Mouse (Mus musculus): Measurements from ENCODE around the gene Atp6v0a1. TPM values are rescaled to one million over a fixed set of nuclear protein-coding genes. Genes with fewer than 3 reads are reported as not detected.
"Not testable (repeated sequence)": the region's sequence is repeated elsewhere in the genome, so short reads cannot be mapped to it uniquely, and the experiment has no call there.

Atp6v0a1 gene
- polyA plus RNA-seq, 1 experiment from 2014 or later, result 157 TPM

- H3K36me3 ChIP-seq; ATAC-seq (ENCODE audit: low FRiP score, low read depth): not testable (repeated sequence)
Measured at GRCm38 (mm10) chr11:101001875-101002552, 7.2 kb upstream of the Atp6v0a1 start.

DNA sequence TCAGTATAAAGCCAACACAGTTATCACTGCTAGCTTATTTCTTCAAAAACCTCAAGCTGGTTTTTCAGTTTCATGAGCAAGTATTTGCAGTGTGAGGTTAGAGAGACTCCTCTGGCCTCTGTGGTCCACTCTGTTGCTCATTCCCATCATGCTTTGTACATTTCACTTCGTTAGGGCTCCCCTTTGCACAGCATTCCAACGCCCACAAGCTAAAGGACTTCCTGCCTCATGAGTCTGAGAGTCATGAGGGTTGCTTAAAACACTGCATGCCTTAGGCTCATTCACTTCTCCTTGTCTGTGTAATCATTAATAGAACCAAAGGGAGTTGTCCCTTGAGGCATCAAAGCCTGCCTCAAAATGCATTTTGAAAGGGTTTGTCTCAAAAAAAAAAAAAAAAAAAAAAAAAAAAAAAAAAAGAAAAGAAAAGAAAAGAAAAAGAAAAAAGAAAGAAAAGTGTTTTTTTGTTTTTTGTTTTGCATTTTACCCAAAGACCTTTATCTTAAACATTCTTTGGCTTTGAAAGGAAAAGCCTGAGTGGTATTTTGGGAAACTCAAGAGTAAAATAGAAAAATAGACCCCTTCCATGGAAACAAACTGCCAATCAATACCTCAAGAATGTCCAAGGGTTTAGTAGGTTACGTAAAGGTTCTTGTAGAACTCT is 6.1 kb upstream of the Atp6v0a1 start:
- WGBS, result 36% methylated on average over 3 of the region's 3 CpGs
- H3K27ac ChIP-seq (replicated peaks), result no peak overlapping the region
- no peak for ATAC-seq (ENCODE audit: low FRiP score, low read depth)
- no peak overlapping the region for H3K4me3 ChIP-seq
- H3K9me3 ChIP-seq, result no peaks in the 10 kb centered on the region
- no peak overlapping the region for H3K4me2 ChIP-seq
- H3K4me1 ChIP-seq (replicated peaks), result peaks cover 1% of the 10 kb centered on the region
- no peak overlapping the region for H3K9ac ChIP-seq
- H3K36me3 ChIP-seq, result no peaks in the 10 kb centered on the region
- no peaks in the 10 kb centered on the region for H3K27me3 ChIP-seq

More at GRCm38 (mm10) chr11:101001875-101002552, 7.2 kb upstream of the Atp6v0a1 start:
- H3K27ac ChIP-seq (replicated peaks); H3K4me2 ChIP-seq; H3K9me3 ChIP-seq; H3K27me3 ChIP-seq; H3K9ac ChIP-seq; H3K4me1 ChIP-seq (replicated peaks); H3K4me3 ChIP-seq: not testable (repeated sequence)
- WGBS, result 91% methylated on average over 4 of the region's 6 CpGs

DNA sequence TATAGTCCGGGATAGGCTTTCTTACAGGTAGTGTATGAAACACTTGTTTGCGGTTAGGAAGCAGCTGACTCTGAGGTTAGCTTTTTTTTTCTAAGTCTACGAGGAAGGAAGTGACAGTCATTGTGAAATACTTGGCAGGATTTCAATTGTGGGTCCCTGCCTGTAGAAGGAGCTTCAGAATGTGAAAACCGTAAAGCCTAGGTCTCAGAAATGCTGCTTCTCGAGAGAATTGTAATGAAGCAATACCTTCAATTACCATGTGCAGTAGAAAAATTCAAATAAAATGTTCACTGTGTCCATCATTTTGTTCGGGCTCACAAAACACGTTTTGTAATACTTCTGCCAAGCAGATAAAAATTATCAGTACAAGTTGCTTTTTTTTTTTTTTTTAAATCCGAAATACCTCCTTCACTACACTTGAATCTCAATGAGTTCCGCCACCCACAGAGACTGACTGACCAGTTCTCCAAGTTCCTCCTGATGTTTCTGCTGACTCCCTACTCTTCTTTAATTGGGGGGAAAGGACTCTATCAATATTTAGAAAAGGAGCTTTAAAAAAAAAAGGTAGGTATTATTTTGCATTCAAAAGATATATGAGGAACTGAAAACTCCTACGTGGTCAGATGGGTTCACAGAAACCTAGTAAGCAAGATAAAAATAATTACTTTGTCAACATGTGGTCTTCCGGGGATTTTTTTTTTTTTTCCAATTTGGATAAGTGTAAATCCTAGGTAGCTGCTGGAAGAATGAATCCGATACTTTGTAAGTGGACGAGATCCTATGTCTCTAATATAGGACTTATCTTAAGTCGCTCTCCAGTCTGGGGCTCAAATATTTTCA is 826 bp upstream of the Atp6v0a1 start:
- 0 out of 2 replicates have a peak, but pooled peaks cover 5% of the 10 kb centered on the region for H3K36me3 ChIP-seq
- H3K9ac ChIP-seq, result peak overlapping the region; percentile 36
- peaks cover 35% of the 10 kb centered on the region for H3K4me1 ChIP-seq (replicated peaks)
- ATAC-seq (ENCODE audit: low FRiP score, low read depth), result no peak
- peak overlapping the region; percentile 87 for H3K27ac ChIP-seq (replicated peaks)
- H3K4me2 ChIP-seq, result peak overlapping the region; percentile 57
- H3K4me3 ChIP-seq, result peak overlapping the region; percentile 59
- 44% methylated on average over 14 of the region's 14 CpGs for WGBS
- H3K9me3 ChIP-seq, result no peaks in the 10 kb centered on the region
- H3K27me3 ChIP-seq, result no peaks in the 10 kb centered on the region

- WGBS, result 6% methylated on average over 29 of the region's 29 CpGs
- ATAC-seq (ENCODE audit: low FRiP score, low read depth), result peak; percentile 16; the same call in 1 of the 2 replicates
- H3K4me3 ChIP-seq, result peak overlapping the region; percentile 59
Measured at GRCm38 (mm10) chr11:101009888-101010784, 884 bp downstream of the Atp6v0a1 start.

GRCm38 (mm10) chr11:101011641-101012040 is 2.4 kb downstream of the Atp6v0a1 start:
- Histone ChIP-seq H3K27me3 (no peaks in the 10 kb centered on the region), H3K9me3 (no peaks in the 10 kb centered on the region), H3K9ac (no peak overlapping the region; the same call in 1 of the 2 replicates), H3K4me1 (replicated peaks) (peaks cover 43% of the 10 kb centered on the region), H3K27ac (replicated peaks) (no peak overlapping the region), H3K4me2 (peak overlapping the region; percentile 57), H3K36me3 (peaks cover 17% of the 10 kb centered on the region), H3K4me3 (peak overlapping the region; percentile 59)
- ATAC-seq (ENCODE audit: low FRiP score, low read depth), result no peak
- WGBS, result 74% methylated on average over 6 of the region's 6 CpGs

More at GRCm38 (mm10) chr11:101009888-101010784, 884 bp downstream of the Atp6v0a1 start:
- Histone ChIP-seq H3K27ac (replicated peaks) (peak overlapping the region; percentile 87), H3K9me3 (no peaks in the 10 kb centered on the region), H3K9ac (peak overlapping the region; percentile 76), H3K27me3 (no peaks in the 10 kb centered on the region), H3K4me1 (replicated peaks) (peaks cover 38% of the 10 kb centered on the region), H3K36me3 (peaks cover 17% of the 10 kb centered on the region), H3K4me2 (peak overlapping the region; percentile 57)

GRCm38 (mm10) chr11:101023371-101023770 is 14.1 kb downstream of the Atp6v0a1 start:
- H3K9ac ChIP-seq, result no peak overlapping the region
- H3K9me3 ChIP-seq, result no peaks in the 10 kb centered on the region
- H3K4me2 ChIP-seq, result no peak overlapping the region
- H3K27me3 ChIP-seq, result no peaks in the 10 kb centered on the region
- H3K27ac ChIP-seq (replicated peaks), result no peak overlapping the region
- ATAC-seq (ENCODE audit: low FRiP score, low read depth), result peak; percentile 65; the same call in 1 of the 2 replicates
- H3K36me3 ChIP-seq, result peaks cover 88% of the 10 kb centered on the region
- no peak overlapping the region for H3K4me3 ChIP-seq
- 64% methylated on average over 12 of the region's 12 CpGs for WGBS
- no peaks in the 10 kb centered on the region for H3K4me1 ChIP-seq (replicated peaks)

GRCm38 (mm10) chr11:101024001-101024400 is 14.7 kb downstream of the Atp6v0a1 start:
- ATAC-seq (ENCODE audit: low FRiP score, low read depth), result no peak
- Histone ChIP-seq H3K27me3 (no peaks in the 10 kb centered on the region), H3K27ac (replicated peaks) (no peak overlapping the region), H3K4me1 (replicated peaks) (no peaks in the 10 kb centered on the region), H3K4me2 (no peak overlapping the region), H3K9ac (no peak overlapping the region), H3K9me3 (no peaks in the 10 kb centered on the region), H3K4me3 (no peak overlapping the region), H3K36me3 (peaks cover 89% of the 10 kb centered on the region)
- 87% methylated on average over 4 of the region's 4 CpGs for WGBS

GRCm38 (mm10) chr11:101027121-101027520 is 17.9 kb downstream of the Atp6v0a1 start:
- 89% methylated on average over 11 of the region's 11 CpGs for WGBS

GRCm38 (mm10) chr11:101029320-101029719 is 20.1 kb downstream of the Atp6v0a1 start:
- no peak overlapping the region for H3K9ac ChIP-seq
- no peak overlapping the region for H3K4me2 ChIP-seq
- no peaks in the 10 kb centered on the region for H3K27me3 ChIP-seq
- H3K9me3 ChIP-seq, result no peaks in the 10 kb centered on the region
- peaks cover 86% of the 10 kb centered on the region for H3K36me3 ChIP-seq
- H3K27ac ChIP-seq (replicated peaks), result no peak overlapping the region
- WGBS, result 81% methylated on average over 8 of the region's 8 CpGs
- no peak overlapping the region for H3K4me3 ChIP-seq
- no peak for ATAC-seq (ENCODE audit: low FRiP score, low read depth)
- no peaks in the 10 kb centered on the region for H3K4me1 ChIP-seq (replicated peaks)

More at GRCm38 (mm10) chr11:101027121-101027520, 17.9 kb downstream of the Atp6v0a1 start:
- no peak overlapping the region for H3K4me3 ChIP-seq
- H3K4me2 ChIP-seq, result no peak overlapping the region
- H3K27ac ChIP-seq (replicated peaks), result no peak overlapping the region
- no peaks in the 10 kb centered on the region for H3K4me1 ChIP-seq (replicated peaks)
- H3K27me3 ChIP-seq, result no peaks in the 10 kb centered on the region
- ATAC-seq (ENCODE audit: low FRiP score, low read depth), result no peak
- no peak overlapping the region for H3K9ac ChIP-seq
- no peaks in the 10 kb centered on the region for H3K9me3 ChIP-seq
- H3K36me3 ChIP-seq, result peaks cover 87% of the 10 kb centered on the region

GRCm38 (mm10) chr11:101030136-101030807 is 21.0 kb downstream of the Atp6v0a1 start:
- WGBS, result 84% methylated on average over 10 of the region's 10 CpGs
- H3K27ac ChIP-seq (replicated peaks), result no peak overlapping the region
- H3K36me3 ChIP-seq, result peaks cover 88% of the 10 kb centered on the region
- H3K9ac ChIP-seq, result no peak overlapping the region
- H3K4me1 ChIP-seq (replicated peaks), result no peaks in the 10 kb centered on the region
- H3K27me3 ChIP-seq, result no peaks in the 10 kb centered on the region
- H3K9me3 ChIP-seq, result no peaks in the 10 kb centered on the region
- no peak overlapping the region for H3K4me2 ChIP-seq
- H3K4me3 ChIP-seq, result no peak overlapping the region
- ATAC-seq (ENCODE audit: low FRiP score, low read depth), result no peak

GRCm38 (mm10) chr11:101030808-101031156 is 21.5 kb downstream of the Atp6v0a1 start:
- H3K4me1 ChIP-seq (replicated peaks), result no peaks in the 10 kb centered on the region
- H3K9me3 ChIP-seq, result no peaks in the 10 kb centered on the region
- H3K9ac ChIP-seq, result no peak overlapping the region
- H3K4me2 ChIP-seq, result no peak overlapping the region
- H3K4me3 ChIP-seq, result no peak overlapping the region
- no peak overlapping the region for H3K27ac ChIP-seq (replicated peaks)
- WGBS, result 96% methylated on average over 4 of the region's 4 CpGs
- H3K36me3 ChIP-seq, result peaks cover 86% of the 10 kb centered on the region
- ATAC-seq (ENCODE audit: low FRiP score, low read depth), result no peak
- no peaks in the 10 kb centered on the region for H3K27me3 ChIP-seq

Measured in hindbrain, embryonic 15.5 days (tissue).